Mouse (Mus musculus) left cerebral cortex, postnatal 25 days (tissue): Measurements from ENCODE around the gene Prkaca. TPM values are rescaled to one million over a fixed set of nuclear protein-coding genes. Genes with fewer than 3 reads are reported as not detected.
"Not testable (repeated sequence)": the region's sequence is repeated elsewhere in the genome, so short reads cannot be mapped to it uniquely, and the experiment has no call there.

Source experiments
- DNase-seq, 2 experiments: peaks; one replicate each; pipeline ENCODE4 v3.0.0; 2022; ENCODE audit warnings: low spot score in 2 of 2, mixed read lengths in 1 of 2
- intact Hi-C: fragments of 180-260 bp; cut with DNase I; formaldehyde crosslinking; loops from one replicate; pipeline ENCODE4 v1.15.1; 2025
- total RNA-seq, 2 experiments: library from RNA; stranded (reverse); gene quantifications; 2 replicates each; pipeline ENCODE4 v1.2.3; 2021

Prkaca gene
- total RNA-seq, 2 experiments from 2014 or later: 250 to 258 TPM

DNA sequence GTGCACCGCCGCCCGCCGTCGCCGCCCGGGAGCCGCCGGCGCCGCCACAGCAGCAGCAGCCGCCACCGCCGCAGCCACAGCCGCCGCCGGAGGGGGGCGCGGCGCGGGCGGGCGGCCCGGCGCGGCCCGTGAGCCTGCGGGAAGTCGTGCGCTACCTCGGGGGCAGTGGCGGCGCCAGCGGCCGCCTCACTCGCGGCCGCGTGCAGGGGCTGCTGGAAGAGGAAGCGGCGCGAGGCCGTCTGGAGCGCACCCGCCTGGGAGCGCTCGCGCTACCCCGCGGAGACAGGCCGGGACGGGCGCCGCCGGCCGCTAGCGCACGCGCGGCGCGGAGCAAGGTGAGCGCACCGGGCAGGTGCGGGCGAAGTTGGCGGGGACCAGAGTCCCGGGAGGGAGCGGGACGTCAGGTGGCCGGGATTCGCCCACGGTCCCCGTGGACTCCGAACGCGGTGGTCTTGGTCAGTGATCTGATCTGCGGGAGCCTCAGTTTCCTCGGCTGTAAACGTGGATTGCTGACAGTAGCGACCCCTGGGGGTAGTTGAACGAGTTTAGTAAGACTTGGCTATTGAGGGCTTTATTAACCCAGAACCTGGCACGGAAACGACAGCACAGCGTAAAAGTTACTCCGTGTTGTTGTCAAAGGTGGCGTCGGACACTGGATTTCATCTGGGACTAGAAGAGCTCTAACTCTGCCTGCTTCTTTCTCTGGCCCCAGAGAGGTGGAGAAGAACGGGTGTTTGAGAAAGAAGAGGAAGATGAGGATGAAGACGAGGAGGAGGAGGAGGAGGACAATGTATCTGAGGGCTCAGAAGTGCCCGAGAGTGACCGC lies 25.7 kb downstream of the Prkaca start:
- DNase-seq: peak; percentile 48 to 63
- intact Hi-C loops: loop anchor here (5.0 kb wide), 1 partner anchor 979 kb away; the partner anchor contains the start of gene Junb

DNA sequence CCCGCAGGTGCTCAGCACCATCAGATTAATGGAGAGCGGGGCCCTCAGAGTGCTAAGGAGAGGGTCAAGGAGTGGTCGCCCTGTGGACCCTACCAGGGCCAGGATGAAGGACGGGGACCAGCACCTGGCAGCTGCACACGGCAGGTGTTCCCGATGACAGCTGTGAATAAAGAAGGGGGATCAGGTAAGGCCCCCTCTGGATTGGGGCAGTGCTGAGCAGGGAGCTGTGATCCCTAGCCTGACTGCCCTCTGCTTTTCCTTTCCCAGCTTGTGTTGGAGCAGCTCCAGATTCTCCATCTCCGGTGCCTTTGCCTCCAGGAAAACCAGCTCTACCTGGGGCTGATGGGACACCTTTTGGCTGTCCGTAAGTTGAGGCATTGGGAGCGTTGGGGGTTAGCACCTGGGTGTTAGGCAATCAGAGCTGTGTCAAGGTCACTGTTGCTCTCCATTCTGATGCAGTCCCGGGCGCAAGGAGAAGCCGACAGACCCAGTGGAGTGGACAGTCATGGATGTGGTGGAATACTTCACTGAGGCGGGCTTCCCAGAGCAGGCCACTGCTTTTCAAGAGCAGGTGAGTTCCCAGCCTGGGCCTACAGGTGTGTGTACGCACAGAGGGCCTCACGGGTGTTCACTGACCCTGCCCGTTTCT lies 26.4 kb downstream of the Prkaca start:
- intact Hi-C loops: loop anchor here (5.0 kb wide), 1 partner anchor 978 kb away; the partner anchor contains the start of gene Junb
- no peak for DNase-seq

DNA sequence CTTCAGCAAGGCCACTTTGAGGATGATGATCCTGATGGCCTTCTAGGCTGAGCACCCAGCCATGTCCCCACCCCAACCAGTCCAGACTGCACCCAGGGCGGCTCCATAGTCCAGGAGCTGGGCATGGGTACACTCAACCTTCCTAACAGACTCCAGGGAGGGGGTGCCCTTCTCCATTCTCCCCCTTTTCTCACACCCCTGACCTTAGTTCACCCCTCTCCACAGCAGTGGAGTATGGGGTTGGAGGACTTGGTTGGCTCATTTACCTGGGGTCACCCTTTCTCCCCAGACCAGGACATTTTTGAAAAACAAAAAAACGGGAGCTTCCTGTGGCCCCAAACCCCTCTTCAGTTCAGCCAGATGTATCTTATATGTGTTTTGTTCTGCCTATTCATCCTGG lies 27.0 kb downstream of the Prkaca start:
- no peak for DNase-seq
- intact Hi-C loops: loop anchor here (5.0 kb wide), 1 partner anchor 977 kb away; the partner anchor contains the start of gene Junb

DNA sequence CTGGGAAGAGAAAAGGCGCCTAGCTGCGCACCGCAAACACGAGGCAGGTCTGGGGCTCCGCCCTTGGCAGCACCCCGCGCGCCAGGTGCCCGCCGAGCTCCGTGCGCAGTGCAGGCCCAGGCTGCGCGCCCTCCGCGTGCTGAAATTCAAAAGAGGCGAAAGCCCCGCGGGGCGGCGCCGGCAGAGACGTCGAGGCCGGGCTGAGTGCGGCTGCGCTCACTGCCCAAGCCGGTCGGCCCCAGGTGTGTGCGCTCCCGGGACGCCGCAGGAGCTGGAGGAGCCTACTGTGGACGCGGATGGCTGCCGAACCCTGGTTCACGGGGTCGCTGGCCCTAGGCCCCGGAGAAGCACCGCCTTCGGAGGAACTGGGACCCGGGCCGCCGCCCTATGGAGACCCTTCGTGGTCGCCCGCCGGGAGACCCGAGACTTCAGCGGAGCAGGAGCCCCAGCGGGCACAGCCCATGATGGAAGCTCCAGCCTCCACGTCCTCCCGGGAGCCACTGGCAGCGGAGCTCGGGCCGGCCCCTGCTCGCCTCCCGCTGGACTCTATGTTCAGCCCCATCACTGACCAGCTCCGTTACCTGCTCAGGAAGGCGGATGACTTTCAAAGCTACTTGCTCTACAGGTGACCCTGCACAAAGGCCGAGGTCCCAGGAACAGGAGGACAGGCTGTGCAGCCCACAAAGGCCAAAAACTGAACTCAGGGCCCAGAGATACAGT lies 28.6 kb downstream of the Prkaca start, which contains the start of gene 1700067K01Rik:
Gene 1700067K01Rik (plus strand): TSS at position 222 of the 720 bp plus-strand sequence.
- no peak for DNase-seq

DNA sequence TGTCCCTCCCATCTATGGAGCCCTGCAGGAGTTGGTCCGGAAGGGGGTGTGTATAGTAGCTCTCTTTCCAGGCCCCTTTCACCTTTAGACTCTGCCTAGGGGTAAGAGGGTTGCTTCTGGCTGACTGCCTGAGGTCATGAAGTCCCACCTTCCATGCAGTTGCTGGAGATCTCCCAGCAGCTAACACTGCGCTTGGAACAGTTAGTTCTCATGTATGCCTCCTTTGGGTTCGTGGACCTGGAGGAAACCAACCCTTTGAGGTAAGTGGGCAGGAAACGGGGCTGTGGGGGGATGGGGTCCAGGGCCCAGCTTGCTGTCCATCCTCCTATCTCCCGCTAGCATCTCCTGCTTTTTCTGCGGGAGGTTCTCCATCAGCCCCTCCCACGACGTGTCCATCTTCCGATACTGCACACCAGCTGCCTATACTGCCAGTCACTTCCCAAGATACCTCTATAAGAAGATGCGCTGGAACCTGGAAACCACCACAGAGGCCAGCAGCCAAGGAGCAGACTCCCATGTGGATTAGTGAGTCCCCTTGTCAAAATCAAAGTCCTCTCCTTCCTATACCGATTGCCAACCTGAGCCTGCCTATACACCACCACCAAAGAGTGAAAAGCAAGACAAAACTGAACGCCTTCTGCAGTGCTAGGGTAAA lies 30.3 kb downstream of the Prkaca start:
- intact Hi-C loops: no loop called here
- no peak for DNase-seq

More for the DNA sequence above, 28.6 kb downstream of the Prkaca start, which contains the start of gene 1700067K01Rik:
- intact Hi-C loops: no loop called here

DNA sequence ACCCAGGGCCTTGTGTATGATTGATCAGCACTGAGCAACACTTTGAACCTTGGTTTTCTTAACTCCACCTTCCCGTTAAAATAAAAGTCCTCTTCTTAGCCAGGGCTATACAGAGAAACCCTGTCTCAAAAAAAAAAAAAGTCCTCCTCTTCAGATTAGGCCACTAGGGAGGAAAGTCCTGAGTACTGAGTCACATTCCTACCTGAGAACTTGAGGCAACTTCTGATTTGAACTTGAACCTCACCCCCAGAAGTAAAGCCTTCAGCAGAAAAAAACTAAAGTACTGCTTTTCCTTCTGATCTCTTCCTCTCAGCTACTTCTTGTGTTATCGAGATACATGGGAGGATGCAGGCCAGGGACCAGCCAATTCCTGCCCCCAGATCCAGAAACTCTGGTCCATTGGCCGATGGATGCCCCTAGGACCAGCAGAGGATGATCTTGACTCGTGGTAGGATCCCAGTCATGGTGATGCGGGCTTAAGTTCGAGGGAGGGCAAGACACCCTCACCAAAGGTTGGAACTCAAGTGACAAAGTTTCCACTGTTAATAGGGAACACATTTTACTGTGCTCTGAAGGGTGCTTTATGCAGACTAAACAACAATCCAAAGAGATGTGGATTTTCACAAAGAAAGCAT lies 30.9 kb downstream of the Prkaca start:
- intact Hi-C loops: no loop called here
- no peak for DNase-seq

DNA sequence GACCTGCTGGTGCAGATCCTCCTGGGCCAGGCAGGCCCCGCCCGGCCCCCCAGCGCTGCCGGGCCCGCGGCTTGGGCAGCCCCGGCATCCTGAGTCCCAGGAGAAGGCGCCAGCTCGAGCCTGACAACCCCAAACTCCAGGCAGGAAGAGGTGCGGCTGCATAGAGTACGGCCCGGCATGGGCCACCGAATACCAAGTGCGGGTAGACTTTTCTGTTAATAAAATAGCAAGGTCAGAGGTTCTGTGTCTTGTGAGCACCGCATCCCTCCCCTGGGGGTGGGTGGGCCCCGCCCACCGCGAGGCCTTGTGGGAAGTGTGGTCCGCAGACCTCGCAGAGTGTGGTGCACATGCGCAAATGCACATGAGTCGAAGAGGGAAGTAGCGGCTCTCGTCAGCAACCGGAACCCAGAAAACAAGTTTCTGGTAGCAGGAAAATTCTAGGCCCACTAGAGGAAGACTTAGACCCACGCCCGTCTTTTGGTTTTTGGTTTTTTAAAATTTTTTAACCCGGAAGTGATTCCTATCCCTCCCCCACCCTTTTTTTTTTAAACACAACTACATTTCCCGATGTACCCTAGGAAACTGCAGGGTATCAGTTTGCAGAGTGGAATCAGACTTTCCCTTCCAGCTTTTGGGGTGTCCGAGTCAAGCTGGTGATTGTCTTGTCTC lies 31.9 kb downstream of the Prkaca start:
- intact Hi-C loops: no loop called here
- DNase-seq: peak; percentile 91 to 95

DNA sequence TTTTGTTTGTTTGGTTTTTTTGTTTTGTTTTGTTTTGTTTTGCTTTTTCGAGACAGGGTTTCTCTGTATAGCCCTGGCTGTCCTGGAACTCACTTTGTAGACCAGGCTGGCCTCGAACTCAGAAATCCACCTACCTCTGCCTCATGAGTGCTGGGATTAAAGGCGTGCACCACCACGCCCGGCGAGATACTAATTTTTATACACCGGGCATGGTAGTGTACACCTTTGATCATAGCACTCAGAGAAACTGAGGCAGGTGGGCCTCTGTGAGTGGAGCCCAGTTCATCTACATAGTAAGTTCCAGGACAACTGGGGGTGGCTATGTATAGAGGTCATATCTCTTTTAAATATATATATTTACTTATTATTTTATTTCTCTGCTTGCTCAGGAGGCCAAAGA lies 32.7 kb downstream of the Prkaca start:
- DNase-seq, intact Hi-C loops: not testable (repeated sequence)

DNA sequence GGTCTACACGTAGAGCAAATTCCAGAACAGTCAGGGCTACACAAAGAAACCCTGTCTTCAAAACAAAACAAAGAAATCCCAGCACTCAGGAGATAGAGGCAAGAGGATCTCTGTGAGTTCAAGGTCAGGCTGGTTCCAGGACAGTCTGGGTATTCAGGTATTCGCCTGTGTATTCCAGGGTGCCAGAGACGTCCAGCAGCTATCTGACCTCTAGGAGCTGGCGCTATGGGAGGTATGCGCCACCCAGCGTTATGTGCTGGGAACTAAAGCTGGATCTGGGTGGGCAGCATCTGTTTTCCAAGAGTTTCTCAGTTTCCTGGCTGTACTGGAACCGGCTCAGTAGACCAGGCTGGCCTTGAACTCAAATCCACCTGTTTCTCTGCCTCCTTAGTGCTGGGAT lies 35.6 kb downstream of the Prkaca start:
- no peak for DNase-seq
- intact Hi-C loops: no loop called here

DNA sequence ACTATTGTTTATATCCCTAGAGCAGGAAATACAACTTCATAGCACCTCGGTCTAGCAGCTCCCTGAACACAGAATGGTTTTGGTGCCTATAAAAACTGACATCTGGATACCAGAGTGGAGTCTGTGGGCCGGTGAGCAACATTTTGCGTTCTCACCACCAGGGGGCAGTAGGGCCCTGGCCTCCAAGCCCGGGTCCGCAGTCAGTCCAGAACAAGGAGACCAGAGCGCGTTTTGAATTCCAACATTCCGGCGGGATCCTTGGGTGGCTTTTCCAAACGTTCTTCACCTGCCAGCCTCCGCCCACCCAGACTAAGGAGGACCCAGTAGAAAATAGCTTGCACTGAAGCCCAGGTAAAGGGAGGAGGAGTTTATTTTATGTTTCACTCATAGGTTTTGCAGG lies 37.1 kb downstream of the Prkaca start:
- peak; percentile 85 to 90 for DNase-seq
- intact Hi-C loops: no loop called here

DNA sequence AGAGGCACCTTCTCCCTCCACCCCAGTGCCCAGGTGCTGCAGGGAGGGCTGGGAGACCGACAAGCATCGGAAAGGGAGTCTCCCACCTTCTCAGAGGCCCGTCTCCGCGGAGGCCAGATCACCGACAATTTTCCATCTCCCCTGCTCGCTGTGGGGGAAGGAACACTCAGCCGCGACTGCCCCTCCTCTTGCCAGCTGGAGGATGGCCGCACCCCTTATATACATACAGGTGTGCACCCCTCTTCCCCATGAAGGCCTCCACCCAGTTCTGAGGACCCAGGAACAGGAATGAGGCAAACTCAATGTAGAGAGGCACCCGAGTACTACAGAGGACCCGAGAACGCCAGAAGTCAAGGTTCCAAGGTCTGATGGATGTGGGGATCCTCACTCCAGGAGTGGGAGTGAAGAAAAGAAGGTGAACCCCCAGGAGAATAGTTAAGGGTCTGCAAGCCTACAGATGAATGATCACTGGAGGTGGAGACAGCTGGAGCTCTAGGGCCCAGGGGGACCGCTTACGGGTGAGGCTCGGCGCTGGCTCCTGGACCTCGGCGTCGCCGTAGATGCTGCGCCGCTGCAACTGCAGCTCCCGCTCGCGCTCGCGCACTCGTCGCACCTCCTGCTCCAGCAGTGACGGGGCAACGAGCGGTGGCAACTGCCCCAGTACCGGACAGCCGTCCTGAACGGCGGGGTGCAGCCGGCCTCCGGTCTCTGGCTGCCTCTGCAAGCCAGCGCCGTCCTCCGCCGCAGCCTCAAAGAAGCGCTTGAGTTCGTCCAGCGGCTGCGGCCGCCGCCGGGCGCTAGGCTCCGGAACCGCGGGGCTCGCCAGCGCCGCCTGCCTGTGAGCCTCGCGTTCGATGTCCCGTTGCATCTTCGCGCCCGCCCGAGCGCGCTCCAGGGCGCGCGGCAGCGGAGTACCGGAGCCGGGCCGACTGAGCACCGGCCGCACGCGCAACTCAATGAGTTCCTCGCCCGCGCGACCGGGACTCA lies 38.1 kb downstream of the Prkaca start:
- intact Hi-C loops: no loop called here
- peak; percentile 56 to 64 for DNase-seq

DNA sequence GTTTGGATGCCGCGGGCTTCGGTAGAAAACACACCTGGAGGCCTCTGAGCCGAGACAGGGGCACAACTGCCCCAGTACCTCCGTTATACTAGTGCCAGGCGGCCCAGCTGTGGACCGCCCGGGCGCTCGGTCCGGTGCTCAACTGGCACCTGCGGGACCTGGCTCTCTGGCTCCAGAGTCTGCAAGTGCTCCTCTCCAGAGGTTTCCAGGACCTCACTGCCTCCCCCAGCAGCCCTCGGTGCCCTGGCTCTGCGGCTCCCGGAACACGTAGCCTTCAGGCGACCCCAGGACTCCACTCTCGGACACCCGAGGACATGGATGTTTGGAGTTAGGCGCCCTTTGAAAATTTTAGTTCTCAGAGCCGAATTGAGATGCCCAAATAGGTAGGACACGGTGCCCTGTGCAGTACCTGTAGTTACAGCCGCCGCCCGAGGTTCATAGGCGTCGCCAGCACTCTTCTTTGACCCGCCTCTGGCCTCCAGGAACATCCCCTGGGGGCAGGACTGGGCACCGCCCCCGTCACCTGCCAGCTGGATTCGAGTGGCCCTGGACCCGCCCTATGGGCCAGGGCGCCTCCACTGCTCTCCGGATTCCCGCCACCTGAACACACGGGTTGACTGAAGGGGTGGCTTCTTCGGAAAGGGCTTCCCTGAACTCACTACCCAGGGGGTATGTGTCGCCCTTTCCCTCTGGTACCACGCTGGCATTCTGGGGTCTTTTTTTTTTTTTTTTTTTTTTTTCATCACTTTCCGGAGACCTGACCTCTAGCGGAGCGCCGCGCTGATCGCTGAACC lies 39.1 kb downstream of the Prkaca start, which contains the start of gene 2210011C24Rik:
Gene 2210011C24Rik (minus strand): TSS at position 467 of the 794 bp plus-strand sequence.
- intact Hi-C loops: no loop called here
- no peak for DNase-seq

DNA sequence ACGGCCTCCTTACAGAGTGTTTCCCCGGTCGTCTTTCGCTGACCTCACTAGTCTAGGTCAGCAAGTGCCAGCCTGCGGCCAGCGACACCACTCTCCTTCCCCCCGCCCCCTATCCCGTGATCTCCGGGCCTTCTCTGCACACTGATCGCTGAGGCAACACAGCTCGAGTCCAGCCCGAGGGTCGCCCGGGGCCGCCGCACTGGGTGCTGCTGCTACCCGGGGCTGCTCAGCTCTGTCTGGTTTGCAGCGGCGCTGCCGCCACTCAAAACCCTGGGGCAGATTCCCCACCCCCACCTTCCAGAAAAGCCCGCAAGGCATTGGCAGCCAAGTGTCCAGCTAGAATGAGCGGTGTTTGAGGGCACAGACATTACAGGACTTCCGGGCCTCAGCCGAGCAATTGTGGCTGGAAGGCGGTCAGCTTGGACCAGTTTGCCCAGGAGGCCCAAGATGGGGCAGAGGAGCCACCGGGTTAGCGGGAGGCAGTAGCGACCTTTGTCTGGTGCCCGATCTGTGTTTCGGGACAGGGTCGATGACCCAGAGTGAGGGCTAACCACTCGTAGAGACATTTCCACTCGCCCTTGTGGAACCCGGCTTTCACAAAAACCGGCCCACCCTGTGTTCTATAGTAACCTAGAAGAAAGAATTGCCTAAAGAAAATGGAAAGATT lies 39.8 kb downstream of the Prkaca start:
- no peak for DNase-seq
- intact Hi-C loops: no loop called here

DNA sequence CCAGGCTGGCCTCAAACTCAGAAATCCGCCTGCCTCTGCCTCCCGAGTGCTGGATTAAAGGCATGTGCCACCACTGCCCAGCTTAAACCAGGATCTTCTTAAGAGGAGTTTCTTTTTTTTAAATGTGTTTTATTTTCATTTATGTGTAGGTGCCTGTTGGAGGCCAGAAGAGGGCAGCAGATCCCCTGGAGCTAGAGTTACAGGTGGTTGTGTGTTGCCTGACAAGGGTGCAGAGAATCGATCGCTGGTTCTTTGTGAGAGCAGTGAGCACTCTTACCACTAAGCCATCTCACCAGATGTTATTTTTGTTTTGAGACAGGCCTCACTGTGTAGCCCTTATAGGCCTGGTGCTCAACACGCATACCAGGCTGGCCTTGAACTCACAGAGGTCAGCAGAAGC lies 43.0 kb downstream of the Prkaca start:
- intact Hi-C loops: no loop called here
- DNase-seq: no peak

DNA sequence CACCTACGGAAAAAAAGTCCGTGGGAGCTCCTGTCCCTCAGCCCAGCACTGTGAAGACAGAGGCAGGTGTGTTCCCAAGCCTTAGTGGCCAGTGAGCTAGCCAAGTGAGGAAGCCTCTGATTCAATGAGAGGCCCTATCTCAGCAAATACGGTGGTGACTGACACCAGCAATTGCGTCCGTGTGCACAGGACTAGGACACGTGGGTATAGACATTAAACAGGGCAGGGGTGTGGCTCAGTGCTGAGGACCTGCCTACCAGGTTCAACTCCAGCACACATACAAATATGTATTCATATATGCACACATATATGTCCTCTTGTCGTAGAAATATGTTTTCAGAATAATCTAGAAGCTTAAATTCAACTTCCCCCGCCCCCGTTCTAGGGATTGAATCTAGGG lies 46.9 kb downstream of the Prkaca start:
- intact Hi-C loops: no loop called here
- DNase-seq: no peak

DNA sequence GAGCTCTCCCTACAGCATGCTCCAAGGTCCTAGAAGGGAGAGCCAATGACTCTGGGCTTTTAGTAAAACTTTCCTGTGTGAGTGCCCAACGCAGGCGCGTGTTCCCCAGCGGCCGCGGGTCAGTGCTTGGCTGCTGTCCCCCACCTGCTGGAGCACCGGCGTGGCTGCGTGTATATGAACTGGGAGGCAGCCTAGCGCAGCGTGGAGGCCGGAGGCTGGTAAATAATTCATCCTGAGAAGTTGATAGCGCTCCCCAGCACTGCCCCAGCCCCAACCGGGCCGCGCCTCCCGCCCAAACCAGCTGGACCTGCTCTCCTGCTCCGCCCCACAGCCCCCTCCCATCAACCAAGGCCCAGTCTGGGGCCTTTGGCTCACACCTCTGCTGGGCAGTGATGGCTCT lies 48.3 kb downstream of the Prkaca start, which contains the start of gene Palm3:
Gene Palm3 (plus strand): TSS at position 376 of the 400 bp plus-strand sequence.
- no peak for DNase-seq
- intact Hi-C loops: no loop called here
